Mouse (Mus musculus): ENCODE data around the gene Hadha.

The Hadha gene

GRCm38 (mm10) chr5:30154474-30155394 lies at the start of gene Hadha, which contains the start of gene Hadhb:
Hadha (minus strand) TSS chr5:30155162.
Hadhb (plus strand) TSS chr5:30155248.
- in situ Hi-C loops (cut with MseI, MboI), result no loop called here

GRCm38 (mm10) chr5:30204441-30204840 lies 49.5 kb upstream of the Hadha start:
- in situ Hi-C loops (cut with MseI, MboI), result no loop called here

GRCm38 (mm10) chr5:30203216-30203885 lies 48.4 kb upstream of the Hadha start:
- in situ Hi-C loops (cut with MseI, MboI), result no loop called here

- in situ Hi-C loops (cut with MseI, MboI), result no loop called here
These were observed 47.3 kb upstream of the Hadha start for GRCm38 (mm10) chr5:30202221-30202620.

GRCm38 (mm10) chr5:30201521-30201920 lies 46.6 kb upstream of the Hadha start:
- in situ Hi-C loops (cut with MseI, MboI), result no loop called here

GRCm38 (mm10) chr5:30198257-30198656 lies 43.3 kb upstream of the Hadha start:
- in situ Hi-C loops (cut with MseI, MboI), result no loop called here

GRCm38 (mm10) chr5:30195340-30195739 lies 40.4 kb upstream of the Hadha start:
- in situ Hi-C loops (cut with MseI, MboI), result no loop called here

GRCm38 (mm10) chr5:30192452-30192851 lies 37.5 kb upstream of the Hadha start:
- in situ Hi-C loops (cut with MseI, MboI), result no loop called here

GRCm38 (mm10) chr5:30187687-30188485 lies 32.9 kb upstream of the Hadha start:
- in situ Hi-C loops (cut with MseI, MboI), result no loop called here

- in situ Hi-C loops (cut with MseI, MboI), result no loop called here
These were observed 20.8 kb upstream of the Hadha start for GRCm38 (mm10) chr5:30175811-30176210.

GRCm38 (mm10) chr5:30172931-30173692 lies 18.1 kb upstream of the Hadha start:
- in situ Hi-C loops (cut with MseI, MboI), result no loop called here

GRCm38 (mm10) chr5:30172115-30172514 lies 17.2 kb upstream of the Hadha start:
- in situ Hi-C loops (cut with MseI, MboI), result no loop called here

GRCm38 (mm10) chr5:30170303-30170940 lies 15.5 kb upstream of the Hadha start:
- in situ Hi-C loops (cut with MseI, MboI), result no loop called here

- in situ Hi-C loops (cut with MseI, MboI), result no loop called here
These were observed 10.4 kb upstream of the Hadha start for GRCm38 (mm10) chr5:30165234-30165946.

- in situ Hi-C loops (cut with MseI, MboI), result no loop called here
These were observed 7.4 kb upstream of the Hadha start for GRCm38 (mm10) chr5:30162339-30162738.

GRCm38 (mm10) chr5:30161836-30162235 lies 6.9 kb upstream of the Hadha start:
- in situ Hi-C loops (cut with MseI, MboI), result no loop called here

GRCm38 (mm10) chr5:30159601-30160000 lies 4.6 kb upstream of the Hadha start:
- in situ Hi-C loops (cut with MseI, MboI), result no loop called here

- in situ Hi-C loops (cut with MseI, MboI), result no loop called here
These were observed 1.1 kb upstream of the Hadha start for GRCm38 (mm10) chr5:30155821-30156629.

- in situ Hi-C loops (cut with MseI, MboI), result no loop called here
These were observed 432 bp upstream of the Hadha start for GRCm38 (mm10) chr5:30155395-30155792.
